Mouse (Mus musculus): ENCODE measurements at regions not wholly inside any gene's neighbourhood (a gene's known extent, or its start where the extent isn't known, plus 50 kb on each side); places are given as distances from the start of the nearest gene placed in this dataset.

GRCm38 (mm10) chr1:56063474-56063873 is 573.8 kb downstream of the Hsfy2 start:
- H3K36me3 ChIP-seq, result no peaks in the 10 kb centered on the region
- 71% methylated on average over 3 of the region's 3 CpGs for WGBS
- H3K27me3 ChIP-seq, result no peaks in the 10 kb centered on the region
- H3K4me3 ChIP-seq, result no peak overlapping the region
- ATAC-seq (ENCODE audit: low FRiP score, low read depth), result no peak
- no peaks in the 10 kb centered on the region for H3K9me3 ChIP-seq
- H3K27ac ChIP-seq (replicated peaks), result no peak overlapping the region
- no peak overlapping the region for H3K4me2 ChIP-seq
- no peak overlapping the region for H3K9ac ChIP-seq
- no peaks in the 10 kb centered on the region for H3K4me1 ChIP-seq (replicated peaks)

All from hindbrain, embryonic 15.5 days (tissue).